Mouse (Mus musculus) gastrocnemius, postnatal 36 days (tissue): Measurements from ENCODE around the gene Rbm11. TPM values are rescaled to one million over a fixed set of nuclear protein-coding genes. Genes with fewer than 3 reads are reported as not detected.

Source experiments
- DNase-seq, 2 experiments: peaks; one replicate each; pipeline ENCODE4 v3.0.0; 2022
- intact Hi-C: fragments of 180-260 bp; cut with DNase I; formaldehyde crosslinking; loops from one replicate; pipeline ENCODE4 v1.15.1; 2025
- long read RNA-seq, 2 experiments: library from polyadenylated mRNA; stranded (forward); transcript quantifications; one replicate each; pipeline ENCODE4 v2.0.0; 2021
- total RNA-seq, 2 experiments: library from RNA; stranded (reverse); gene quantifications; 2 replicates each; pipeline ENCODE4 v1.2.3; 2021

Gene Rbm11
- not detected for total RNA-seq
- long read RNA-seq, experiment 1 = 0 reads
- long read RNA-seq, experiment 2 = 0 reads

- intact Hi-C loops = no loop called here
Observed at GRCm38 (mm10) chr16:75592671-75593500, at the start of gene Rbm11. Gene Rbm11, plus strand, starts transcription at chr16:75592844.

GRCm38 (mm10) chr16:75545310-75545709 lies 47.3 kb upstream of the Rbm11 start:
- intact Hi-C loops = no loop called here
- no peak for DNase-seq

More at GRCm38 (mm10) chr16:75592671-75593500, at the start of gene Rbm11:
- DNase-seq = peak; percentile 49 to 56

GRCm38 (mm10) chr16:75562910-75563309 lies 29.7 kb upstream of the Rbm11 start:
- DNase-seq = no peak
- intact Hi-C loops = no loop called here

GRCm38 (mm10) chr16:75582279-75582678 lies 10.4 kb upstream of the Rbm11 start:
- DNase-seq = no peak
- intact Hi-C loops = no loop called here

- intact Hi-C loops = no loop called here
- no peak for DNase-seq
Observed at GRCm38 (mm10) chr16:75585961-75586360, 6.7 kb upstream of the Rbm11 start, which contains the start of gene Lipi. Gene Lipi, minus strand, starts transcription at chr16:75586061.

GRCm38 (mm10) chr16:75586466-75586865 lies 6.2 kb upstream of the Rbm11 start:
- intact Hi-C loops = no loop called here
- DNase-seq = no peak

GRCm38 (mm10) chr16:75593501-75594183 lies 998 bp downstream of the Rbm11 start:
- intact Hi-C loops = no loop called here
- DNase-seq = no peak

- no peak for DNase-seq
- intact Hi-C loops = no loop called here
Observed at GRCm38 (mm10) chr16:75606415-75606814, 13.8 kb downstream of the Rbm11 start.

- intact Hi-C loops = no loop called here
- no peak for DNase-seq
Observed at GRCm38 (mm10) chr16:75612561-75612960, 19.9 kb downstream of the Rbm11 start.

- no peak for DNase-seq
Observed at GRCm38 (mm10) chr16:75617651-75618349, 25.2 kb downstream of the Rbm11 start.

GRCm38 (mm10) chr16:75627862-75628261 lies 35.2 kb downstream of the Rbm11 start:
- DNase-seq = no peak
- intact Hi-C loops = no loop called here

More at GRCm38 (mm10) chr16:75617651-75618349, 25.2 kb downstream of the Rbm11 start:
- intact Hi-C loops = loop anchor here (2.0 kb wide), 1 partner anchor 1283 kb away; no protein-coding TSS in a partner anchor

Other genes with a start within 250 kb of the Rbm11 start
- not detected for gene Lipi, start 6.8 kb upstream of the Rbm11 start, total RNA-seq
- 1 to 10 TPM; 6.8 to 7.4 TPM for gene Hspa13, start 174.3 kb downstream of the Rbm11 start, total RNA-seq